In the genomic region with DNA sequence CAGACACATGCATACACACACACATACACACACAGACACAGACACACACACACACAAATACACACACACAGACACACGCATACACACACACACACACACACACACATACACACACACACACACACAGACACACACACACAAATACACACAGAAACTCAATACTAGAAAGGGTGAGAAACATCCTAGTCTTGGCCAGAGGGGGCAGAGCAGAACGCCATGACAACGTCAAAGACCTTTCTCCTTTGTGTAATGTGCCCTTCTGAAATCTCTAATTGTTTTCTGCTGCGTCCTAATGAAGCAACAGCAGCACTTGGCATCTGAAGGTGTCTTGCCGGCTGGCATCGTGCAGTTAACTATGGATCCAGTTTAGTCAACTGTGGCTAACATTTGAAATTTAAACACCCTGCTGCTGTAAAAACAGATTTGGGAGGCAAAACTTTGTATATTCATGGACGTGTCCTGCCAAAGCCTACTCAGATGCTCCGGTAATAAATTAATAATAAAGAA, we compare ENCODE assay signal across 29 mouse cellular contexts.
DNase-seq lines count a peak whose midpoint lies in the region; ATAC-seq and TF ChIP-seq lines count a peak whose summit lies in the region.
"Had no signal": no experiment of that assay in that cellular context is flagged by ENCODE, and none has a peak within 500 bp of the region (broad histone marks: within the 10 kb centered on the region; RNA-seq: fewer than 3 reads in every experiment).

No protein-coding gene starts in this region.

- 75% methylated on average over 8 of the region's 8 CpGs for WGBS in kidney, postnatal 0 days
- 31% methylated on average over 8 of the region's 8 CpGs for WGBS in midbrain, embryonic 14.5 days
- WGBS in midbrain, embryonic 13.5 days: 38% methylated on average over 8 of the region's 8 CpGs
- WGBS in forebrain, embryonic 12.5 days: 57% methylated on average over 8 of the region's 8 CpGs
- 26% methylated on average over 8 of the region's 8 CpGs for WGBS in forebrain, embryonic 16.5 days

- TF ChIP-seq CTCF in kidney, postnatal 0 days (IDR thresholded peaks at IDR 0.05; ENCODE audit: low read depth): peak; percentile 15; the same call in 1 of the 2 replicates

- H3K9me3 ChIP-seq in kidney, postnatal 0 days (replicated peaks; ENCODE audit: low read length): no peaks in the 10 kb centered on the region
- no peaks in the 10 kb centered on the region for H3K9me3 ChIP-seq in midbrain, embryonic 14.5 days (ENCODE audit: control insufficient read depth, low read length)
- H3K9me3 ChIP-seq in midbrain, embryonic 13.5 days: no peaks in the 10 kb centered on the region
- 0 out of 2 replicates have a peak, but pooled peaks cover 4% of the 10 kb centered on the region for H3K9me3 ChIP-seq in forebrain, embryonic 12.5 days
- no peaks in the 10 kb centered on the region for H3K9me3 ChIP-seq in forebrain, embryonic 16.5 days (ENCODE audit: control insufficient read depth, low read length)
- H3K9me3 ChIP-seq: embryonic facial prominence, embryonic 15.5 days; heart, embryonic 10.5 days; heart, embryonic 15.5 days; limb, embryonic 13.5 days; neural tube, embryonic 12.5 days; stomach, embryonic 15.5 days had no signal

- no peak overlapping the region for H3K4me3 ChIP-seq in kidney, postnatal 0 days (replicated peaks; ENCODE audit: low read depth, low read length)
- H3K4me3 ChIP-seq in midbrain, embryonic 14.5 days (replicated peaks; ENCODE audit: low read depth, low read length): no peak overlapping the region
- no peak overlapping the region for H3K4me3 ChIP-seq in midbrain, embryonic 13.5 days (replicated peaks)
- H3K4me3 ChIP-seq in forebrain, embryonic 12.5 days (replicated peaks): no peak overlapping the region
- no peak overlapping the region for H3K4me3 ChIP-seq in forebrain, embryonic 16.5 days (replicated peaks; ENCODE audit: low read length)
- H3K4me3 ChIP-seq: embryonic facial prominence, embryonic 10.5 days; embryonic facial prominence, embryonic 15.5 days; heart, embryonic 10.5 days; heart, embryonic 15.5 days; limb, embryonic 13.5 days; myocyte; neural tube, embryonic 12.5 days; stomach, embryonic 15.5 days had no signal

- ATAC-seq in kidney, postnatal 0 days (replicated peaks; ENCODE audit: low FRiP score, low read depth): no peak
- no peak for ATAC-seq in midbrain, embryonic 14.5 days (ENCODE audit: low FRiP score, low TSS enrichment)
- no peak for ATAC-seq in midbrain, embryonic 13.5 days
- ATAC-seq in forebrain, embryonic 12.5 days (ENCODE audit: low FRiP score): no peak
- ATAC-seq in forebrain, embryonic 16.5 days: peak; percentile 51
- ATAC-seq: intestine, embryonic 16.5 days; Patski had no signal

- H3K9ac ChIP-seq in kidney, postnatal 0 days (ENCODE audit: low read depth, low read length): no peak overlapping the region
- no peak overlapping the region for H3K9ac ChIP-seq in midbrain, embryonic 14.5 days (replicated peaks; ENCODE audit: low read length)
- H3K9ac ChIP-seq in midbrain, embryonic 13.5 days (replicated peaks): no peak overlapping the region
- H3K9ac ChIP-seq in forebrain, embryonic 12.5 days: no peak overlapping the region
- no peak overlapping the region for H3K9ac ChIP-seq in forebrain, embryonic 16.5 days (replicated peaks; ENCODE audit: low read depth, low read length)
- H3K9ac ChIP-seq: embryonic facial prominence, embryonic 15.5 days; heart, embryonic 15.5 days; limb, embryonic 13.5 days; neural tube, embryonic 12.5 days; stomach, embryonic 15.5 days had no signal

- H3K4me2 ChIP-seq in kidney, postnatal 0 days (ENCODE audit: low read length): no peak overlapping the region
- H3K4me2 ChIP-seq in midbrain, embryonic 14.5 days (ENCODE audit: low read length): no peak overlapping the region
- H3K4me2 ChIP-seq in midbrain, embryonic 13.5 days (replicated peaks): no peak overlapping the region
- no peak overlapping the region for H3K4me2 ChIP-seq in forebrain, embryonic 12.5 days
- no peak overlapping the region for H3K4me2 ChIP-seq in forebrain, embryonic 16.5 days (ENCODE audit: low read length)
- H3K4me2 ChIP-seq: embryonic facial prominence, embryonic 15.5 days; heart, embryonic 15.5 days; limb, embryonic 13.5 days; liver, embryonic 11.5 days; neural tube, embryonic 12.5 days; stomach, embryonic 15.5 days had no signal

- H3K36me3 ChIP-seq in kidney, postnatal 0 days (ENCODE audit: insufficient read depth, low read length): peaks cover 12% of the 10 kb centered on the region; the same call in 1 of the 2 replicates
- H3K36me3 ChIP-seq in midbrain, embryonic 14.5 days (ENCODE audit: control insufficient read depth, insufficient read depth, low read length): no peaks in the 10 kb centered on the region
- no peaks in the 10 kb centered on the region for H3K36me3 ChIP-seq in midbrain, embryonic 13.5 days
- H3K36me3 ChIP-seq in forebrain, embryonic 12.5 days (replicated peaks): peaks cover 8% of the 10 kb centered on the region; the same call in 1 of the 2 replicates
- no peaks in the 10 kb centered on the region for H3K36me3 ChIP-seq in forebrain, embryonic 16.5 days (ENCODE audit: control insufficient read depth, insufficient read depth)

- no peak overlapping the region for H3K27ac ChIP-seq in kidney, postnatal 0 days
- peak overlapping the region; percentile 22; the same call in 1 of the 2 replicates for H3K27ac ChIP-seq in midbrain, embryonic 14.5 days (replicated peaks; ENCODE audit: low read depth, low read length)
- no peak overlapping the region; the same call in 1 of the 2 replicates for H3K27ac ChIP-seq in midbrain, embryonic 13.5 days
- peak overlapping the region; percentile 59; the same call in 1 of the 2 replicates for H3K27ac ChIP-seq in forebrain, embryonic 12.5 days
- H3K27ac ChIP-seq in forebrain, embryonic 16.5 days (ENCODE audit: low read length): peak overlapping the region; percentile 7; the same call in 1 of the 2 replicates
- H3K27ac ChIP-seq: embryonic facial prominence, embryonic 10.5 days; embryonic facial prominence, embryonic 15.5 days; heart, embryonic 10.5 days; heart, embryonic 15.5 days; limb, embryonic 13.5 days; neural tube, embryonic 12.5 days; stomach, embryonic 15.5 days had no signal

- H3K4me1 ChIP-seq in kidney, postnatal 0 days (replicated peaks; ENCODE audit: insufficient read depth, low read length): no peaks in the 10 kb centered on the region
- H3K4me1 ChIP-seq in midbrain, embryonic 14.5 days (ENCODE audit: control insufficient read depth, insufficient read depth, low read length): peaks cover 17% of the 10 kb centered on the region
- peaks cover 47% of the 10 kb centered on the region for H3K4me1 ChIP-seq in midbrain, embryonic 13.5 days (replicated peaks)
- peaks cover 39% of the 10 kb centered on the region for H3K4me1 ChIP-seq in forebrain, embryonic 12.5 days
- peaks cover 45% of the 10 kb centered on the region for H3K4me1 ChIP-seq in forebrain, embryonic 16.5 days (replicated peaks; ENCODE audit: control insufficient read depth, insufficient read depth, low read length)
- H3K4me1 ChIP-seq: embryonic facial prominence, embryonic 10.5 days; embryonic facial prominence, embryonic 15.5 days; heart, embryonic 10.5 days; heart, embryonic 15.5 days; limb, embryonic 13.5 days; stomach, embryonic 15.5 days had no signal

- H3K27me3 ChIP-seq in kidney, postnatal 0 days (ENCODE audit: insufficient read depth, low read length): no peaks in the 10 kb centered on the region
- no peaks in the 10 kb centered on the region for H3K27me3 ChIP-seq in midbrain, embryonic 14.5 days (ENCODE audit: control insufficient read depth, insufficient read depth, low read length)
- peaks cover 14% of the 10 kb centered on the region; the same call in 1 of the 2 replicates for H3K27me3 ChIP-seq in midbrain, embryonic 13.5 days
- no peaks in the 10 kb centered on the region for H3K27me3 ChIP-seq in forebrain, embryonic 12.5 days
- H3K27me3 ChIP-seq in forebrain, embryonic 16.5 days (replicated peaks; ENCODE audit: control insufficient read depth, insufficient read depth, low read length): no peaks in the 10 kb centered on the region
- H3K27me3 ChIP-seq: embryonic facial prominence, embryonic 15.5 days; heart, embryonic 15.5 days; limb, embryonic 13.5 days; neural tube, embryonic 12.5 days; Patski; stomach, embryonic 15.5 days had no signal

- DNase-seq in kidney, postnatal 0 days (ENCODE audit: low spot score): no peak
- no peak for DNase-seq in kidney, adult 8-10 months
- peak; percentile 51 for DNase-seq in midbrain, embryonic 14.5 days
- DNase-seq in T-cell, adult 2 months (ENCODE audit: low spot score): no peak
- DNase-seq in adipocyte (ENCODE audit: low spot score): no peak
- DNase-seq: adrenal gland, postnatal 25 days; cerebellum, adult 2 months; cerebellum, postnatal 14 days; gastrocnemius, postnatal 25 days; heart, adult 11 months; kidney, adult 9 months; kidney, postnatal 25 days; lung, postnatal 10 days; right cerebral cortex, postnatal 14 days; thymus, postnatal 14 days had no signal

Comparison
In these comparisons a context has a peak if more than half of its experiments do, and no peak if none do; other contexts are left out.
1. H3K27ac ChIP-seq: peak in midbrain, embryonic 14.5 days (single experiment), forebrain, embryonic 12.5 days (single experiment) and forebrain, embryonic 16.5 days (single experiment); none in kidney, postnatal 0 days (single experiment) and midbrain, embryonic 13.5 days (single experiment).